Mouse (Mus musculus): ENCODE data around the gene Cd83. TPM values are rescaled to one million over a fixed set of nuclear protein-coding genes. Genes with fewer than 3 reads are reported as not detected.

The Cd83 gene
- total RNA-seq, 4 experiments from 2014 or later: 7.6 to 21.2 (median 13.4) TPM

- DNase-seq (ENCODE audit: low spot score in 2 of 2): no peak
Measured at GRCm38 (mm10) chr13:43774605-43775426, 9.8 kb upstream of the Cd83 start.

- DNase-seq (ENCODE audit: low spot score in 2 of 2): no peak
Measured at GRCm38 (mm10) chr13:43775427-43775733, 9.2 kb upstream of the Cd83 start.

- no peak for DNase-seq (ENCODE audit: low spot score in 2 of 2)
Measured at GRCm38 (mm10) chr13:43777321-43778002, 7.1 kb upstream of the Cd83 start.

GRCm38 (mm10) chr13:43778021-43778649 lies 6.4 kb upstream of the Cd83 start:
- no peak for DNase-seq (ENCODE audit: low spot score in 2 of 2)

GRCm38 (mm10) chr13:43778971-43779370 lies 5.6 kb upstream of the Cd83 start:
- no peak for DNase-seq (ENCODE audit: low spot score in 2 of 2)

GRCm38 (mm10) chr13:43780071-43780470 lies 4.5 kb upstream of the Cd83 start:
- no peak for DNase-seq (ENCODE audit: low spot score in 2 of 2)

- no peak for DNase-seq (ENCODE audit: low spot score in 2 of 2)
Measured at GRCm38 (mm10) chr13:43785712-43786072, 1.1 kb downstream of the Cd83 start.

- no peak for DNase-seq (ENCODE audit: low spot score in 2 of 2)
Measured at GRCm38 (mm10) chr13:43786171-43786795, 1.7 kb downstream of the Cd83 start.

GRCm38 (mm10) chr13:43787262-43787661 lies 2.7 kb downstream of the Cd83 start:
- no peak for DNase-seq (ENCODE audit: low spot score in 2 of 2)

- DNase-seq (ENCODE audit: low spot score in 2 of 2): no peak
Measured at GRCm38 (mm10) chr13:43788071-43788470, 3.5 kb downstream of the Cd83 start.

GRCm38 (mm10) chr13:43788983-43789645 lies 4.5 kb downstream of the Cd83 start:
- no peak for DNase-seq (ENCODE audit: low spot score in 2 of 2)

GRCm38 (mm10) chr13:43790229-43791001 lies 5.8 kb downstream of the Cd83 start:
- DNase-seq (ENCODE audit: low spot score in 2 of 2): no peak

GRCm38 (mm10) chr13:43795334-43795733 lies 10.8 kb downstream of the Cd83 start:
- DNase-seq (ENCODE audit: low spot score in 2 of 2): peak in 1 of 2 experiments; percentile 20

GRCm38 (mm10) chr13:43798655-43799054 lies 14.1 kb downstream of the Cd83 start:
- DNase-seq (ENCODE audit: low spot score in 2 of 2): no peak

GRCm38 (mm10) chr13:43800136-43800535 lies 15.6 kb downstream of the Cd83 start:
- no peak for DNase-seq (ENCODE audit: low spot score in 2 of 2)

GRCm38 (mm10) chr13:43801961-43802360 lies 17.4 kb downstream of the Cd83 start:
- DNase-seq (ENCODE audit: low spot score in 2 of 2): no peak

- no peak for DNase-seq (ENCODE audit: low spot score in 2 of 2)
Measured at GRCm38 (mm10) chr13:43802361-43803137, 18.0 kb downstream of the Cd83 start.

- DNase-seq (ENCODE audit: low spot score in 2 of 2): no peak
Measured at GRCm38 (mm10) chr13:43804648-43805047, 20.1 kb downstream of the Cd83 start.

- DNase-seq (ENCODE audit: low spot score in 2 of 2): no peak
Measured at GRCm38 (mm10) chr13:43805159-43805758, 20.7 kb downstream of the Cd83 start.

All from layer of hippocampus, adult 8-10 months (tissue).